In genomic region chr16:4912907-4913782, GRCm38 (mm10) we compare ENCODE assay signal across 8 mouse cellular contexts. TPM values are rescaled to one million over a fixed set of nuclear protein-coding genes. Genes with fewer than 3 reads are reported as not detected.
DNase-seq lines count a peak whose midpoint lies in the region; ATAC-seq lines count a peak whose summit lies in the region.

No protein-coding gene starts in this region.

- peak overlapping the region; percentile 61 for H3K27ac ChIP-seq in embryonic facial prominence, embryonic 12.5 days
- H3K27ac ChIP-seq in limb, embryonic 10.5 days = peak overlapping the region; percentile 10; the same call in 1 of the 2 replicates

- H3K9ac ChIP-seq in embryonic facial prominence, embryonic 12.5 days = no peak overlapping the region

- no peak overlapping the region for H3K4me3 ChIP-seq in embryonic facial prominence, embryonic 12.5 days
- peak overlapping the region; percentile 6; the same call in 1 of the 2 replicates for H3K4me3 ChIP-seq in limb, embryonic 10.5 days

- H3K36me3 ChIP-seq in embryonic facial prominence, embryonic 12.5 days = peaks cover 75% of the 10 kb centered on the region
- H3K36me3 ChIP-seq in limb, embryonic 10.5 days = peaks cover 86% of the 10 kb centered on the region

- H3K4me1 ChIP-seq in embryonic facial prominence, embryonic 12.5 days = peaks cover 3% of the 10 kb centered on the region; the same call in 1 of the 2 replicates
- H3K4me1 ChIP-seq in limb, embryonic 10.5 days = peaks cover 7% of the 10 kb centered on the region; the same call in 1 of the 2 replicates

- no peak overlapping the region for H3K4me2 ChIP-seq in embryonic facial prominence, embryonic 12.5 days (replicated peaks)

- 54% methylated on average over 11 of the region's 11 CpGs for WGBS in embryonic facial prominence, embryonic 12.5 days
- 76% methylated on average over 11 of the region's 11 CpGs for WGBS in limb, embryonic 10.5 days

- DNase-seq in embryo, embryonic 10 days (ENCODE audit: low spot score) = peak; percentile 8
- DNase-seq in embryo, embryonic 11 days = no peak
- peak; percentile 97 for DNase-seq in 3T3-L1 (ENCODE audit: low read depth, low spot score)
- no peak for DNase-seq in limb, embryonic 10.5 days (ENCODE audit: low spot score)
- DNase-seq in cerebellum, adult 9-11 months = no peak
- DNase-seq in left cerebral cortex, adult 18-20 months (ENCODE audit: low spot score in 2 of 2) = no peak

- H3K9me3 ChIP-seq in embryonic facial prominence, embryonic 12.5 days = no peaks in the 10 kb centered on the region
- no peaks in the 10 kb centered on the region for H3K9me3 ChIP-seq in limb, embryonic 10.5 days (replicated peaks)

- no peak; the same call in 1 of the 2 replicates for ATAC-seq in embryonic facial prominence, embryonic 12.5 days (ENCODE audit: insufficient number of reproducible peaks, insufficient read depth, low FRiP score, low TSS enrichment)
- ATAC-seq in monocyte, adult 5-6 weeks (replicated peaks; ENCODE audit: insufficient number of reproducible peaks, low FRiP score, low TSS enrichment, poor library complexity, severe bottlenecking) = peak; percentile 77

- H3K27me3 ChIP-seq in embryonic facial prominence, embryonic 12.5 days = no peaks in the 10 kb centered on the region
- H3K27me3 ChIP-seq in limb, embryonic 10.5 days (ENCODE audit: low read depth, poor library complexity, severe bottlenecking) = no peaks in the 10 kb centered on the region

RNA-seq across cellular contexts. Expression of gene Nudt16l1, which starts 25.4 kb away (rescaled TPM):
- polyA plus RNA-seq in embryonic facial prominence, embryonic 12.5 days (2016; fragmentation: Nextera tagmentation; extraction: Ambion mirVana) = 171 and 177 TPM in 2 replicates
- 156 and 167 TPM in 2 replicates for polyA plus RNA-seq in limb, embryonic 10.5 days (2016; fragmentation: Nextera tagmentation; extraction: Ambion mirVana)
- 12.0 to 18.7 TPM (median 17.1 TPM) in 3 replicates for total RNA-seq in monocyte, adult 5-6 weeks (2017)
- 10 to 100 TPM; 65.9 to 71.0 TPM for total RNA-seq in left cerebral cortex, adult 18-20 months (2021)

RNA-seq across cellular contexts. Expression of gene Mgrn1, which starts 27.1 kb away (rescaled TPM):
- polyA plus RNA-seq in embryonic facial prominence, embryonic 12.5 days (2016; fragmentation: Nextera tagmentation; extraction: Ambion mirVana) = 91.9 and 93.4 TPM in 2 replicates
- 68.0 and 84.5 TPM in 2 replicates for polyA plus RNA-seq in limb, embryonic 10.5 days (2016; fragmentation: Nextera tagmentation; extraction: Ambion mirVana)
- 29.3 to 42.2 TPM (median 41.6 TPM) in 3 replicates for total RNA-seq in monocyte, adult 5-6 weeks (2017)
- 100 to 1,000 TPM; 213 to 223 TPM for total RNA-seq in left cerebral cortex, adult 18-20 months (2021)

RNA-seq across cellular contexts. Expression of gene Ubald1, which starts 33.0 kb away (rescaled TPM):
- 31.2 and 32.7 TPM in 2 replicates for polyA plus RNA-seq in embryonic facial prominence, embryonic 12.5 days (2016; fragmentation: Nextera tagmentation; extraction: Ambion mirVana)
- 43.6 and 43.8 TPM in 2 replicates for polyA plus RNA-seq in limb, embryonic 10.5 days (2016; fragmentation: Nextera tagmentation; extraction: Ambion mirVana)
- total RNA-seq in monocyte, adult 5-6 weeks (2017) = 11.3 to 32.6 TPM (median 13.8 TPM) in 3 replicates
- total RNA-seq in left cerebral cortex, adult 18-20 months (2021) = 10 to 100 TPM; 86.5 to 95.6 TPM

RNA-seq across cellular contexts. Expression of gene Anks3, which starts 50.9 kb away (rescaled TPM):
- 64.3 and 69.2 TPM in 2 replicates for polyA plus RNA-seq in embryonic facial prominence, embryonic 12.5 days (2016; fragmentation: Nextera tagmentation; extraction: Ambion mirVana)
- polyA plus RNA-seq in limb, embryonic 10.5 days (2016; fragmentation: Nextera tagmentation; extraction: Ambion mirVana) = 43.6 and 55.6 TPM in 2 replicates
- total RNA-seq in monocyte, adult 5-6 weeks (2017) = 54.3 to 76.7 TPM (median 64.0 TPM) in 3 replicates
- 10 to 100 TPM; 57.7 to 64.0 TPM for total RNA-seq in left cerebral cortex, adult 18-20 months (2021)

Comparison
In these comparisons a context has a peak if more than half of its experiments do, and no peak if none do; other contexts are left out.
1. DNase-seq: peak in embryo, embryonic 10 days (single experiment) and 3T3-L1 (single experiment); none in embryo, embryonic 11 days (single experiment), limb, embryonic 10.5 days (single experiment), cerebellum, adult 9-11 months (single experiment) and left cerebral cortex, adult 18-20 months (0 of 2).